Mouse (Mus musculus) cerebellum, postnatal 4 days (tissue): ENCODE data around the gene Vmn2r63.
"Not testable (repeated sequence)": the region's sequence is repeated elsewhere in the genome, so short reads cannot be mapped to it uniquely, and the experiment has no call there.

Experiments used
- DNase-seq, 2 experiments: peaks; one replicate each; pipeline ENCODE4 v3.0.0; 2022; ENCODE audit warnings: low spot score in 2 of 2, mixed read lengths in 1 of 2

Vmn2r63 gene

GRCm38 (mm10) chr7:42933722-42934121 is at the start of gene Vmn2r63:
Gene Vmn2r63, minus strand, starts transcription at chr7:42933822.
- DNase-seq: not testable (repeated sequence)

GRCm38 (mm10) chr7:42980739-42981138 is 47.1 kb upstream of the Vmn2r63 start:
- DNase-seq: no peak

- no peak for DNase-seq
Observed at GRCm38 (mm10) chr7:42980098-42980497, 46.5 kb upstream of the Vmn2r63 start.

GRCm38 (mm10) chr7:42965246-42965645 is 31.6 kb upstream of the Vmn2r63 start:
- DNase-seq: no peak

GRCm38 (mm10) chr7:42898067-42898466 is 35.6 kb downstream of the Vmn2r63 start:
- DNase-seq: not testable (repeated sequence)

GRCm38 (mm10) chr7:42878090-42878489 is 55.5 kb downstream of the Vmn2r63 start:
- no peak for DNase-seq

- DNase-seq: not testable (repeated sequence)
Observed at GRCm38 (mm10) chr7:42866801-42867458, 66.7 kb downstream of the Vmn2r63 start, which contains the start of gene Gm2381. Gene Gm2381, minus strand, starts transcription at chr7:42867234.
